Mouse (Mus musculus) liver, adult 2 months (tissue): ENCODE measurements around the gene Snd1. TPM values are rescaled to one million over a fixed set of nuclear protein-coding genes. Genes with fewer than 3 reads are reported as not detected.

ENCODE experiments used
- DNase-seq: peaks from one replicate; pipeline ENCODE4 v3.0.0-alpha.2; 2011; ENCODE audit warnings: low read depth, low spot score; ENCODE audit errors: extremely low read depth
- H3K27ac ChIP-seq: fragments of 200-500 bp; replicated peaks from 2 replicates; pipeline ENCODE4 v1.5.1; 2012; ENCODE audit warnings: low read depth, mild to moderate bottlenecking, control low read depth, inconsistent platforms, low read length; ENCODE audit not compliant: insufficient read depth
- H3K27me3 ChIP-seq: fragments of 200-500 bp; 2 replicates; pipeline ENCODE4 v1.6.1; 2012; ENCODE audit warnings: mild to moderate bottlenecking, moderate library complexity, low read length, inconsistent platforms; ENCODE audit not compliant: control insufficient read depth, insufficient read depth
- H3K36me3 ChIP-seq: fragments of 200-500 bp; 2 replicates; pipeline ENCODE4 v1.6.1; 2012; ENCODE audit warnings: low read length, inconsistent platforms; ENCODE audit not compliant: control insufficient read depth, insufficient read depth
- H3K4me1 ChIP-seq: fragments of 200-500 bp; 2 replicates; pipeline ENCODE4 v1.6.1; 2011; ENCODE audit warnings: low read length; ENCODE audit not compliant: control insufficient read depth, insufficient read depth
- H3K4me3 ChIP-seq: fragments of 200-500 bp; 2 replicates; pipeline ENCODE4 v1.5.1; 2011; ENCODE audit warnings: low read depth, mild to moderate bottlenecking, control low read depth, low read length, moderate library complexity; ENCODE audit not compliant: insufficient read depth
- H3K79me2 ChIP-seq: fragments of 200-500 bp; 2 replicates; pipeline ENCODE4 v1.6.1; 2012; ENCODE audit warnings: inconsistent platforms, mild to moderate bottlenecking, low read length, moderate library complexity; ENCODE audit not compliant: control insufficient read depth, insufficient read depth
- H3K9ac ChIP-seq: fragments of 200-500 bp; 2 replicates; pipeline ENCODE4 v1.6.1; 2012; ENCODE audit warnings: low read depth, mild to moderate bottlenecking, control low read depth, inconsistent platforms, low read length
- CTCF ChIP-seq: fragments of 200-500 bp; IDR thresholded peaks from 2 replicates; pipeline ENCODE4 v1.5.1; 2011; ENCODE audit warnings: low read depth, low read length, control low read depth
- POLR2A ChIP-seq: fragments of 200-500 bp; IDR thresholded peaks from 2 replicates; pipeline ENCODE4 v1.6.1; 2011; ENCODE audit warnings: low read length, control low read depth; ENCODE audit not compliant: insufficient read depth; ENCODE audit errors: extremely low read depth
- WGBS: fragments of 180-500 bp; shearing (Covaris S2); methylation state at CpG from one replicate; pipeline ENCODE4 v1.1.7; 2018; 5-methylcytosine and 5-hydroxymethylcytosine counted together
- polyA plus RNA-seq: library from polyadenylated mRNA; depleted of rRNA; stranded (reverse); fragments of >200 nt; gene quantifications from 2 replicates; pipeline ENCODE4 v1.2.3, GENCODE M21; 2012
- total RNA-seq: library from RNA; depleted of rRNA; stranded (reverse); fragments of >200 nt; gene quantifications from 2 replicates; pipeline ENCODE4 v1.2.3, GENCODE M21; 2014

Snd1 gene
- total and polyA plus RNA-seq, 2 experiments, result 64.2 to 88.6 TPM

DNA sequence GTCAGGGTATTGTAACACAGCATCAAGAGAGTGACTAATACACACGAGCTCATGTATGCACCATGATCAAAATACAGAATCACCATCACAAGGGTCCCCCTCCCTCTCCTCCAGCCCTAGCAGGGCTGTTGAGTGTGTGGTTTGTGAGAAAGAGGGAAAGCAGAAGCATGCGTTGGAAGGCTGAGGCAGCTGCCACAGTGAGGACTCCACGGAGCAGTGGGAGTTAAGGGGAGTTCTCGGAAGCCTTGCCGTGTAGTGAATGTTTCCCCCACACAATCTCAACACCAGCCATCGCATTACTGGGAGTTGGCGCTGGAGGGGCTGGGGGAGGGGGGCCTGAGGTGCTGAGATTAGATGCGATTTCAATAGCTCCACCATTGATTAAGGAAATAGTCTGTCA lies 490.3 kb downstream of the Snd1 start:
- Histone ChIP-seq H3K79me2 (no peaks in the 10 kb centered on the region), H3K9ac (no peak overlapping the region)
- 50% methylated on average over 8 of the region's 8 CpGs for WGBS

DNA sequence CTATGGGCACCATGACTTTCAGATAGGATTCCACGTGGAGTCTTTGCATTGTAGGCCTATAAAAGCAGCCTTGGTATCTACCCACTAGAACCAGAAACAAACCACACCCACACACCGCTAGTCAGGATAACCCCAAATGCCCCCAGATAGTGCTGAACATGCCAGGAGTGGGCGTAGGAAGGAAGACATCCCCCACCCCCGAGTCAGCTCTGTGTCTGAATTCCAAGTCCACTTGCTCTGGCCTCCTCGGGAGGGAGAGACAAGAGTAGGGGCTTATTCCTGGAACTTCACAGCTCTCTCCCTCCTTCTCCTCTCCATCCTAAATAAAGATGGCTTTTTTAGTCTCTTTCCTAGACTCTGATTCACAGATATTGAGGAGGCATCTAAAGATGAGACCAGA lies 494.7 kb downstream of the Snd1 start:
- H3K27ac ChIP-seq, result no peak overlapping the region
- no peaks in the 10 kb centered on the region for H3K36me3 ChIP-seq
- H3K4me3 ChIP-seq, result no peak overlapping the region
- no peak for TF ChIP-seq POLR2A
- 44% methylated on average over 5 of the region's 5 CpGs for WGBS
- no peaks in the 10 kb centered on the region for H3K4me1 ChIP-seq
- H3K9ac ChIP-seq, result no peak overlapping the region
- DNase-seq, result no peak
- H3K27me3 ChIP-seq, result no peaks in the 10 kb centered on the region; the same call in 1 of the 2 replicates
- no peaks in the 10 kb centered on the region for H3K79me2 ChIP-seq

More for the DNA sequence above, 490.3 kb downstream of the Snd1 start:
- no peaks in the 10 kb centered on the region for H3K36me3 ChIP-seq
- H3K4me3 ChIP-seq, result no peak overlapping the region
- no peak for DNase-seq
- TF ChIP-seq CTCF, result no peak
- no peak overlapping the region for H3K27ac ChIP-seq
- H3K4me1 ChIP-seq, result no peaks in the 10 kb centered on the region
- H3K27me3 ChIP-seq, result no peaks in the 10 kb centered on the region; the same call in 1 of the 2 replicates

DNA sequence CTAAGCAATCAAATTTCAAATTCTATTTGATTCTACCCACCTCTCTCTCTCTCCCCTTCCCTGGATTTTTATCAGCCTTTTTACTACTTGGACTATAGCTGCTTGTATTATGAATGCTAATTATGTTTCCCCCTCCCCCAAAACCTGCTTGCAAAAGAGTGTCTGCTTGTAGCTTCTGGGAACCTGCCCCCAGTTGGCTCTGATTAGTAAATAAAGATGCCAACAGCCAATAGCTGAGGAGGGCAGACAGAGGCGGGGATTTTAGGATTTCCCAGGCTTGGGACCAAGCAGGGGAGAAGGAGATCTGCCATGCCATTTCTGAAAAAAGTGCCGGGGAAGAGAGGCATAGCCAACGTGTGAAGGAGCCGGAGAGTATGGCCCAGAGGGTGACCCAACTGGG lies 495.8 kb downstream of the Snd1 start:
- no peaks in the 10 kb centered on the region; the same call in 1 of the 2 replicates for H3K4me1 ChIP-seq
- no peak overlapping the region for H3K27ac ChIP-seq
- H3K36me3 ChIP-seq, result no peaks in the 10 kb centered on the region
- no peak overlapping the region for H3K4me3 ChIP-seq
- DNase-seq, result no peak
- H3K27me3 ChIP-seq, result no peaks in the 10 kb centered on the region
- WGBS, result 54% methylated on average over 4 of the region's 4 CpGs
- TF ChIP-seq CTCF, result no peak
- TF ChIP-seq POLR2A, result no peak
- H3K79me2 ChIP-seq, result no peaks in the 10 kb centered on the region
- H3K9ac ChIP-seq, result no peak overlapping the region

GRCm38 (mm10) chr6:28974498-28974897 lies 499.6 kb downstream of the Snd1 start:
- no peak for TF ChIP-seq POLR2A
- no peak for TF ChIP-seq CTCF
- Histone ChIP-seq H3K79me2 (no peaks in the 10 kb centered on the region), H3K27me3 (no peaks in the 10 kb centered on the region), H3K4me1 (no peaks in the 10 kb centered on the region; the same call in 1 of the 2 replicates), H3K4me3 (no peak overlapping the region), H3K36me3 (no peaks in the 10 kb centered on the region), H3K9ac (no peak overlapping the region), H3K27ac (no peak overlapping the region)
- WGBS, result 82% methylated on average over 3 of the region's 3 CpGs
- DNase-seq, result no peak

- Histone ChIP-seq H3K9ac (no peak overlapping the region), H3K79me2 (no peaks in the 10 kb centered on the region), H3K4me1 (no peaks in the 10 kb centered on the region; the same call in 1 of the 2 replicates), H3K4me3 (no peak overlapping the region), H3K36me3 (no peaks in the 10 kb centered on the region), H3K27ac (no peak overlapping the region), H3K27me3 (no peaks in the 10 kb centered on the region; the same call in 1 of the 2 replicates)
- 36% methylated on average over 1 of the region's 1 CpGs for whole genome bisulfite sequencing
- peak; percentile 91 for DNase-seq
- no peak for TF ChIP-seq POLR2A
- 0 out of 2 replicates have a peak, but pooled peaks have one; percentile 12 for TF ChIP-seq CTCF
These were observed 500.2 kb downstream of the Snd1 start for GRCm38 (mm10) chr6:28975106-28975505.

GRCm38 (mm10) chr6:28978031-28978430 lies 503.1 kb downstream of the Snd1 start:
- no peaks in the 10 kb centered on the region for H3K79me2 ChIP-seq
- no peak overlapping the region for H3K4me3 ChIP-seq

More at GRCm38 (mm10) chr6:28978031-28978430, 503.1 kb downstream of the Snd1 start:
- H3K4me1 ChIP-seq, result no peaks in the 10 kb centered on the region; the same call in 1 of the 2 replicates
- no peak overlapping the region for H3K9ac ChIP-seq
- no peaks in the 10 kb centered on the region for H3K36me3 ChIP-seq
- TF ChIP-seq POLR2A (no peak), CTCF (no peak)
- H3K27ac ChIP-seq, result no peak overlapping the region
- 69% methylated on average over 5 of the region's 5 CpGs for WGBS
- no peak for DNase-seq
- H3K27me3 ChIP-seq, result peaks cover 9% of the 10 kb centered on the region; the same call in 1 of the 2 replicates
